Mouse (Mus musculus) hindbrain, embryonic 10.5 days (tissue): Measurements from ENCODE around the gene Hspb9. TPM values are rescaled to one million over a fixed set of nuclear protein-coding genes. Genes with fewer than 3 reads are reported as not detected.

ENCODE experiments used
- DNase-seq: peaks from one replicate; pipeline ENCODE4 v3.0.0-alpha.2; 2017; ENCODE audit warnings: low spot score
- H3K27ac ChIP-seq: fragments of 300-500 bp; sonication (generic); 2 replicates; pipeline ENCODE4 v1.5.1; 2016; ENCODE audit warnings: mild to moderate bottlenecking, moderate library complexity
- H3K27me3 ChIP-seq: fragments of 300-500 bp; sonication (generic); 2 replicates; pipeline ENCODE4 v1.6.1; 2016; ENCODE audit warnings: mild to moderate bottlenecking; ENCODE audit not compliant: poor library complexity, insufficient read depth, severe bottlenecking
- H3K36me3 ChIP-seq: fragments of 300-500 bp; sonication (generic); 2 replicates; pipeline ENCODE4 v1.6.1; 2016; ENCODE audit warnings: mild to moderate bottlenecking, moderate library complexity
- H3K4me1 ChIP-seq: fragments of 300-500 bp; sonication (generic); replicated peaks from 2 replicates; pipeline ENCODE4 v1.6.1; 2016; ENCODE audit warnings: mild to moderate bottlenecking
- H3K4me3 ChIP-seq: fragments of 300-500 bp; sonication (generic); 2 replicates; pipeline ENCODE4 v1.5.1; 2016; ENCODE audit warnings: mild to moderate bottlenecking, moderate library complexity
- H3K9me3 ChIP-seq: fragments of 300-500 bp; sonication (generic); 2 replicates; pipeline ENCODE4 v1.6.1; 2016; ENCODE audit warnings: mild to moderate bottlenecking, moderate library complexity
- WGBS: fragments of 180-500 bp; shearing (Covaris S2); methylation state at CpG from one replicate; pipeline ENCODE4 v1.1.7; 2016; 5-methylcytosine and 5-hydroxymethylcytosine counted together
- polyA plus RNA-seq: library from polyadenylated mRNA; unstranded; fragments of >200 nt; fragmentation: Nextera tagmentation; extraction: Ambion mirVana; gene quantifications from 2 replicates; pipeline ENCODE4 v1.2.1, GENCODE M21; 2016

Hspb9 gene
- polyA plus RNA-seq, 1 experiment from 2014 or later = 0.25 TPM

DNA sequence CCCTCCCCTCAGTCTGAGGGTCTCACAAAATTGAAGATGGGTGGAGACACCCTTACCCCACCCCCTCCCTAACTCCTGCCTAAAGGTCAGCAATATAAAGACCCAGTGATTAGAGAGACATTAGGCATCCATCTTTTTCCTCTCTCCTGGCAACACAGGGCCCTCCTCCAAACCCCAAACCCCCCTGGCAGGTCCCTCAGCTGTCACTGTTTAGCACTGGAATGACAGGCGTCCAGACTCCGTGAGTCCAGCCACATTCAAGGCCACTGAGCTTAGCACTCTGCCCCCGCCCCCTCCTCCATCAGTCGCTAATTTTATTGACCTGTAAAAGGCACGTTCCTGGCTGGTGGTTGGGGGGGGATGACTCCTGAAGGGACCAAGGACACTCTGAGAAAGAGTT lies 20.5 kb upstream of the Hspb9 start:
- H3K27ac ChIP-seq = no peak overlapping the region
- peaks cover 38% of the 10 kb centered on the region for H3K27me3 ChIP-seq
- H3K9me3 ChIP-seq = no peaks in the 10 kb centered on the region
- no peaks in the 10 kb centered on the region for H3K36me3 ChIP-seq
- no peak for DNase-seq
- 30% methylated on average over 5 of the region's 5 CpGs for WGBS
- H3K4me1 ChIP-seq = peaks cover 21% of the 10 kb centered on the region
- H3K4me3 ChIP-seq = no peak overlapping the region

DNA sequence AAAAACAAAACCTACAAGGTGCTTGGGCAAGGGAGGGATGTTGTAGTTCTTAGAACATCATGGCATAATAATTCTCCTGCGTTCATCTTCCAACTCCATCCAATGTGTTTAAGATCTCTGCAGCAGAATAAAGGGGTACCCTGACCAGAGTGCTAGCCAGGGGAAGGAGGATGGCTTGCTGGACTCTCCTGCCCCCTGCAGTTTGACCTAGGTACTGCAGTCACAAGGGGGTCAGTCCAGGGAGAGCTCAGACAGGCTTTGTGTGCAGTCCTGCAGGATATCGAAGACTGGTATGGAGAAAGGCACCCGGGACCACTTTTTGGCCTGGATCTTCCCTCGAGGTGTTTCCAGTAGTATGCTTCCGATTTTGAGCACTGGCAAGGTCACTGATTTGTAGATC lies 18.7 kb upstream of the Hspb9 start:
- H3K9me3 ChIP-seq = no peaks in the 10 kb centered on the region
- H3K4me3 ChIP-seq = no peak overlapping the region
- peak; percentile 82 for DNase-seq
- H3K27me3 ChIP-seq = peaks cover 38% of the 10 kb centered on the region
- H3K4me1 ChIP-seq = peaks cover 21% of the 10 kb centered on the region
- H3K36me3 ChIP-seq = no peaks in the 10 kb centered on the region
- H3K27ac ChIP-seq = no peak overlapping the region
- WGBS = 36% methylated on average over 5 of the region's 5 CpGs

DNA sequence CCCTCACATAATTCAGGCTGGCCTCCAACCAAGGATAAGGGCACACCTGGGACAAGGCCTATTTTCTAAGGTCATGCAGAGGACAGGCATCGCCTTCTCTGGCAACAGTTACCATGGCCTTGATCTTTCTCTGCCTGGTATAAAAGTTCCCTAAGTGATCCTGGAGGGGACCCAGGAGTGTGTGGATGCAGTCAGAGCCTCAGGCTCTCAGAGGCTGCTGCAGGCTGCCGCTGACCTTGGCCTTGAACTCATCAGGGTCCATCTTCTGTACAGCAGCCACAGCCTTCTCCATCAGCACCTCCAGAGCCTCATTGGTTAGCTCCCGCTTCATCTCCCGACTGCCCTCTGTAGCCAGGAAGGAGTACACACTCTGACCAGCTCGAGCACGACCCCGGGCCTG lies 15.7 kb upstream of the Hspb9 start:
- Histone ChIP-seq H3K27me3 (peaks cover 17% of the 10 kb centered on the region), H3K9me3 (no peaks in the 10 kb centered on the region), H3K36me3 (no peaks in the 10 kb centered on the region), H3K4me1 (peaks cover 25% of the 10 kb centered on the region), H3K27ac (no peak overlapping the region), H3K4me3 (no peak overlapping the region)
- no peak for DNase-seq
- whole genome bisulfite sequencing = 69% methylated on average over 7 of the region's 7 CpGs

DNA sequence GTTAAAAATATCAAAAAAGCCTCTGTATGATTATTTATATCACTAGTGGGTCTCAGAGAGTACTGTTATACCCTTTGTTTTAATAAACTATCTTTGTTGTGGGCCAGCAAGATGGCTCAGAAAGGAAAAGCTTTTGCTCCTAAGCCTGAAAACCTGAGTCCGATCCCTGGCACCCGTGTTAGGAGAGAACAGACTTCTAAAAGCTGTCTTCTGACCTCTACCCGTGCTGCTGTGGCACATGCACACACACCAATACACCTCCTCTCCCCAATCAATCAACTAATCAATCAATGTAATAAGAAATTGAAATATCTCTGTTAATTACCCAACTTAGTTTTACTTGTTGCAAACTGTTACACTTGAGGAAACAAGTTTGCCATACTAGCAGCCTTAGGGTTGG lies 12.9 kb upstream of the Hspb9 start:
- 78% methylated on average over 3 of the region's 3 CpGs for WGBS
- H3K9me3 ChIP-seq = no peaks in the 10 kb centered on the region
- no peak overlapping the region; the same call in 1 of the 2 replicates for H3K4me3 ChIP-seq
- DNase-seq = no peak
- H3K4me1 ChIP-seq = peaks cover 20% of the 10 kb centered on the region
- no peak overlapping the region for H3K27ac ChIP-seq
- peaks cover 11% of the 10 kb centered on the region; the same call in 1 of the 2 replicates for H3K27me3 ChIP-seq
- H3K36me3 ChIP-seq = peaks cover 15% of the 10 kb centered on the region

DNA sequence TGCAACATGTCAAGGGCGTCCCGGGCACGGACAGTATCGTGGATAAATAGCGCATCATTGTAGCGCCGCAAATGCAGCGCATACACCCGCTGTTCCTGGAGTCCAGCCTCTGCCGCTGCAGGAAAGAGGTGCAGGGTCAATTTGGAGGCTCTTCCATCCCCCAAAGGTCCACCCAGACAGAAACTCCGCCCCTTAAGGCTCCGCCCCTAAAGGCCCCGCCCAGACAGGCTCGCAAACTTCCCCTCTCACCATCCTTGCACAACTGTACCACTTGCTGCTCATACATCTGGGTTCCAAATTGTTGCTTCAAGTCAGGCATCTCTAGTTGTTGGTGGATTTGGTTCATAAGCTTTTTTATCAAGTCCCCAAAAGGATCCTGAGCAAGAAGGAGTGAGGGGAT lies 12.3 kb upstream of the Hspb9 start:
- Histone ChIP-seq H3K27me3 (peaks cover 11% of the 10 kb centered on the region; the same call in 1 of the 2 replicates), H3K4me1 (peaks cover 20% of the 10 kb centered on the region), H3K27ac (no peak overlapping the region), H3K9me3 (no peaks in the 10 kb centered on the region), H3K4me3 (peak overlapping the region; percentile 40), H3K36me3 (peaks cover 21% of the 10 kb centered on the region)
- 4% methylated on average over 14 of the region's 14 CpGs for WGBS
- peak; percentile 38 for DNase-seq

DNA sequence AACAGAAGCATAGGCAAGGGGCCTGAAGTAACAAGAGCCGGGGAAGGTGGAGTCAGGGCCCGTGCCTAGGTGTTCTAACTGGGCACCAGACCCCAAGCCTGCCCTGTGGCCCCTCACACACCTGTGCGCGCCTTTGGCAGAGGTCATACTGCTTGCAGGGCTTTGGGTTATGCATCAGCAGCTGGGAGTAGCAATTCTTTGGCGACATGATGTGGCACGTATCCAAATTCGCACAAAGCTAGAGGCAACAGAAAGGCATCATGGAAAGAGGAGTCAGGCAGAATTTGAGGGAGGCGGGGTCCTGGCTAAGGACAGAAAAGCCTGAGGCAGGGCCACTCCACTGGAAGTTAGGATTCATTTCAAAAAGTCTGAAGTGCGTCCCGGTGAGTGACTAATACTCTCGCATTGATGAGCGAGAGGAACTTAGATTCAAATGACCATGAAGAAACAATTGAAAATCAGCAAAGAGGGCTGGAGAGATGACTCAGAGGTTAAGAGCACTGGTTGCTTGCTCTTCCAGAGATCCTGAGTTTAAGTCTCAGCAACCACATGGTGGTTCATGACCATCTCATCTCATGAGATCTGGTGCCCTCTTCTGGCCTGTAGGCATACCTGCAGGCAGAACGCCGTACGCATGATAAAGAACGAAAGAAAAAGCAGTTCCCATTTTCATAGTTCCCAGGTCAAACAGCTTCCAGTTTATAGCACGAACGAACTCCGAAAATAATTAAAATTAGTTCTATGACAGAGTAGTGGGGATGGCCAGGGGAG lies 11.4 kb upstream of the Hspb9 start:
- WGBS = 36% methylated on average over 19 of the region's 19 CpGs
- H3K4me3 ChIP-seq = peak overlapping the region; percentile 9; the same call in 1 of the 2 replicates
- H3K27me3 ChIP-seq = peaks cover 11% of the 10 kb centered on the region; the same call in 1 of the 2 replicates
- H3K27ac ChIP-seq = no peak overlapping the region
- H3K36me3 ChIP-seq = peaks cover 31% of the 10 kb centered on the region
- peak; percentile 65 for DNase-seq
- peaks cover 20% of the 10 kb centered on the region for H3K4me1 ChIP-seq
- no peaks in the 10 kb centered on the region for H3K9me3 ChIP-seq

DNA sequence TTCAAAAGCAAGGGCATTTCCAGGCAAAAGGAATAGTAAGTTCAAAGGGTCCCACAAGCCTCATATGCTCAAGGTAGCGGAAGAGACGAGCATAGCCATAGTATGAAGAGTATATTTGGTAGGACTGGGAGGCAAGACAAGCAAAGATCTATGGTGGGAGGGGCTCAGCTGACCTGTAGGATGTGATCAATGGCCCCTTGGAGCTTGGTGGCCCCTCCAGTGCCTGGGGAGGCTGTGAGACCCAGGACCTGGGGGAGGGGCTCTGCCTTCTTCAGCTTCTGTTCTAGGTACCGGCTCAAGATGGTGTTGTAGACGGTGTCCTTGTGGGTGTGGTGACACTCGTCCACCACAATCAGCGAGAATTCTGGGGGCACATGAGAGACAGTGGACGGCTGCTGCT lies 10.7 kb upstream of the Hspb9 start:
- Histone ChIP-seq H3K4me3 (peak overlapping the region; percentile 9; the same call in 1 of the 2 replicates), H3K36me3 (peaks cover 37% of the 10 kb centered on the region), H3K27me3 (peaks cover 11% of the 10 kb centered on the region; the same call in 1 of the 2 replicates), H3K9me3 (no peaks in the 10 kb centered on the region), H3K4me1 (peaks cover 20% of the 10 kb centered on the region), H3K27ac (no peak overlapping the region)
- 44% methylated on average over 7 of the region's 7 CpGs for WGBS
- DNase-seq = no peak

DNA sequence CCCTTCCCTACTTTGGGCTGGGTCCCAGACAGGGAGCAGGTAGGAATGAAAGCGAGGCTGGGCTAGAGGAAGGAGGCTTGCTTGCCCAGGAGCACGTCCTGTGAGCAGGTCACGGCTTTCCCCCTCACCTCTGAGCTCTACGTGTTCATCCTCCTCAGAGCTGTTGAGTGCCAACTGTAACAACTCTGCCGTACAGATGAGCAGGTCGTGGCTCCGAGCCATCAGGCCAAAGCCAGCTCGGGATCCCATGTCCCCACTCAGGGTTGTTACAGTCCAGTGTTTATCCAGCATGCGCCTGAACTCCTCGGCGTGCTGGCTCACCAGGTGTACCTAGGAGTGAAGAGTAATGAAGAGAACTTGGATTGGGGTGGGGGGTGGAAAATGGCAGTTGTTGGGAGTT lies 10.3 kb upstream of the Hspb9 start:
- peaks cover 20% of the 10 kb centered on the region for H3K4me1 ChIP-seq
- H3K27me3 ChIP-seq = peaks cover 11% of the 10 kb centered on the region; the same call in 1 of the 2 replicates
- no peak for DNase-seq
- no peaks in the 10 kb centered on the region for H3K9me3 ChIP-seq
- 73% methylated on average over 11 of the region's 11 CpGs for WGBS
- no peak overlapping the region for H3K27ac ChIP-seq
- H3K4me3 ChIP-seq = no peak overlapping the region
- H3K36me3 ChIP-seq = peaks cover 42% of the 10 kb centered on the region

DNA sequence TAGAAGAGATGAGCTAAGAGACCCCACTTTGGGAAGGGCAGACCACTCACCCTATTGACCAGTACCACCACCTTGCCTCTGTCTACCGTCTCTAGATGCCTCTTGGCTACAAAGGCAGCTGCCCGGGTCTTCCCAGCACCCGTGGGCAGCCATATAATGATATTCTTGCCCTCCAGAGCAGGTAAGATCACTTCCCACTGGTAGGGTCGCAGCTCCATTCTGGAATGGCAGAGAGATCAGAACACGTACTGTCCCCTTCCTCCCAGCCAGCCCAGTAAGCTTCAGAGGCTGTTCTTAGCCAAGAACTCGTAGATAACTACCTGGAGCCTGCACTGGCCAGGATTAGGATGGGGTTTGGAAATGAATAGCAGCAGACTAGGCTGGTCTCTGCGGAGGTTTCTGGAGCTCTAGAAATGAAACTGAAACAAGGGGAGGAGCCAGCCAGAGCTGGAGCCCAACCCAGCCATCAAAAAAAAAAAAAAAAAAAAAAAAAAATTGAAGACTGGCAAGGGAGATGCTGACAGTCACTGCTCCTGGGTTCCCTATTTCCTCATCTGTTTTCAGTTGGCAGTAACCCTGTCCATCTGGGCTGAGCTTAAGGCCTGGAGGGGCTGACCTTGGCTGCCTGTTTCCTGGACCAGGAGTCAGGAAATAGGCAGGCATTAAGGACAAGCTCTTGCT lies 9.7 kb upstream of the Hspb9 start, which contains the start of gene Dhx58:
Gene Dhx58 (minus strand): TSS at position 421 of the 681 bp plus-strand sequence.
- Histone ChIP-seq H3K4me1 (peaks cover 20% of the 10 kb centered on the region), H3K36me3 (peaks cover 48% of the 10 kb centered on the region), H3K4me3 (no peak within 1 kb of the TSS), H3K27me3 (peaks cover 11% of the 10 kb centered on the region; the same call in 1 of the 2 replicates), H3K27ac (no peak within 1 kb of the TSS), H3K9me3 (no peaks in the 10 kb centered on the region)
- WGBS = 71% methylated on average over 7 of the region's 7 CpGs
- DNase-seq = no peak

DNA sequence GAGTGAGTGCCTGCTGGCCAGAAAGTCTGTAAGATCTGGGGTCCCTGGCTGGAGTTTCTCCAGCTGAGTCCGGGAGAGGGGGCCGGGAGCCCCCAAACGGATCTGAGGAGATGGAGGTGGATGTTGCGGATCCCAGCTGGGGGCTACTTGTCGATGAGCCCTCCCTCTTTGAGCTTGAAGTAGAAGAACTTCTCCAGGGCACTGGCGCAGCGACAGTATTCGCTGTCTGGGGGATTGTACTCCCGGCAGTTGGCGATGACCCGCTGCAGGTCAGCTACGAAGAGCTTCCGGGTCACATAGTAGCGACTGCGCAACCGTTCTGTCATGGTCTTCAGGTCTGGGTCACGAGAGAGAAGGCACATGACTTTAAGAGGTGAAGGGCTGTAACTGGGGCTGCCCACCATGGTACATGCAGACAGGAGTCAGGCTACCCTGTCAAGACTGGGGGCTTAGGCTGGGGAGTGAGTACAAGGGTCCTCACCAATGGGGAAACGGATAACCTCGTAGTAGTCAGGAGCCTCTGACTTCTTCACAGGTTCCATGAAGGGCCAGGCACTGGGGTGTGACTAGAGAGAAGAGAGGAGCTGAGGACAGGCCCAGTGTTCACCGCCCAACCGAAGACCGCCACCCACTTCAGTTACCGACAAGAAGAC lies 8.4 kb upstream of the Hspb9 start:
- DNase-seq = no peak
- Histone ChIP-seq H3K36me3 (peaks cover 60% of the 10 kb centered on the region), H3K9me3 (no peaks in the 10 kb centered on the region), H3K4me1 (peaks cover 20% of the 10 kb centered on the region), H3K27ac (no peak overlapping the region), H3K4me3 (no peak overlapping the region), H3K27me3 (peaks cover 7% of the 10 kb centered on the region; the same call in 1 of the 2 replicates)
- 92% methylated on average over 23 of the region's 23 CpGs for WGBS

DNA sequence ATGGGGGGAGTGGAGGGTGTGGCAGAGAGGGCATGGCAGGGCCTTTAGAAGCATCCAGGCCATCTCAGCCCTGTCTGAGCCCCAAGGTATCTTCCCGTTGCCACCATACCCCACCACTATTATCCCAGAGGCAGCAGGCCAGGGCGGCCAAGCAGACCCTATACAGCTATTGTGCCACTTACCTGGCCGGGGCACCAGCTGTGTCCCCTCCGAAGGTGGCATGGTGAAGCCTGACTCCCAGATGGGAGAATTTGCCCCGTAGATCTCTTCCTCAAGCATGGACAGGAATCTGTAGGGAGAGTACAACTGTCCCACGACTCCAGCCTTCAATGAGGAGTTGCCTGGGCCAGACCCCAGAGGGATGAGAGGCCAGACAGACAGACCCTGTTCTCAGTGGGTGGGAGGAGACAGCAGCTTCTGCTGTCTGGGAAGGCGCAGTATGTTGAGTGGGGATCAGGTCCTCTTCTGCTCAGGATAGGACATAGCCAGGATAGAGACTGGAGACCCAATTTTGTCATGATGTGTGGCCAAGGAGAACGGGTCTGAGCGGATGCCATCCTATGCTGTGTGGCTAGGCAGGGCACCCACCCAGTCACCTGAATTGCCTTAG lies 4.3 kb upstream of the Hspb9 start:
- peaks cover 37% of the 10 kb centered on the region for H3K4me1 ChIP-seq
- 95% methylated on average over 9 of the region's 9 CpGs for WGBS

DNA sequence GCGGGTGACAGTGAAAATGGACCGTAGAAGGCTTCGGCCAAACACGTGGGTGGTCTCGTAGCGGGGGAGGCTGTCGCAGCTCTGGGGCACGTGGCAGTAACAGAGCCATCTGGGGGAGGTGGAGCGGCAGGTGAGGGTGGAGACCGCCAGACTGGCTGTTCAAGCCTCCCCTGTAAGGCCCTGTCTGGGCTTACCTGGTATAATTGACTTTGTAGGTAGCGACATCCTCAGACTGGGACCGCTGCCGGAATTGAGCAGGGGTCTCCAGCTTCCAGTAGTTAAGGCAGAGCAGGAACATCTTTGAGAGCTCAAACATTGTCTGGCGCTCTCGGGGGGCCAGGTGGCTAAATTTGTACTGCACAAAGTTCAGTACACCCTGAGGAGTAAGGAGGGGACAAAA lies 3.1 kb upstream of the Hspb9 start:
- 92% methylated on average over 15 of the region's 15 CpGs for WGBS
- Histone ChIP-seq H3K4me1 (peaks cover 50% of the 10 kb centered on the region), H3K4me3 (no peak overlapping the region)

More for the DNA sequence above, 4.3 kb upstream of the Hspb9 start:
- Histone ChIP-seq H3K27me3 (no peaks in the 10 kb centered on the region), H3K36me3 (peaks cover 67% of the 10 kb centered on the region), H3K9me3 (no peaks in the 10 kb centered on the region), H3K4me3 (no peak overlapping the region), H3K27ac (no peak overlapping the region)
- DNase-seq = no peak

More for the DNA sequence above, 3.1 kb upstream of the Hspb9 start:
- H3K36me3 ChIP-seq = peaks cover 65% of the 10 kb centered on the region
- H3K9me3 ChIP-seq = no peaks in the 10 kb centered on the region
- no peak overlapping the region for H3K27ac ChIP-seq
- H3K27me3 ChIP-seq = no peaks in the 10 kb centered on the region
- DNase-seq = no peak
